Mouse (Mus musculus) MEL (cell line): ENCODE data around the gene Ddah1. TPM values are rescaled to one million over a fixed set of nuclear protein-coding genes. Genes with fewer than 3 reads are reported as not detected.

ENCODE experiments used
- DNase-seq: peaks from one replicate; pipeline ENCODE4 v3.0.0; 2011; ENCODE audit warnings: low read depth, low spot score
- H3K27ac ChIP-seq: 2 replicates; pipeline ENCODE4 v1.5.1; 2012; ENCODE audit warnings: low read depth, mild to moderate bottlenecking, control low read depth, low read length, moderate library complexity; ENCODE audit not compliant: control insufficient read depth
- H3K27me3 ChIP-seq, 2 experiments: fragments of 150-350 bp in 1 of 2; sonication (generic) in 1 of 2; 2 replicates each; pipeline ENCODE4 v1.6.1; 2012; ENCODE audit warnings: low read length in 2 of 2, mild to moderate bottlenecking in 2 of 2, improper control_type of control experiment in 1 of 2, moderate library complexity in 1 of 2; ENCODE audit not compliant: insufficient read depth in 2 of 2, control insufficient read depth in 1 of 2
- H3K36me3 ChIP-seq, 2 experiments: 2 replicates each; pipeline ENCODE4 v1.6.1; 2012 to 2014; ENCODE audit warnings: low read length in 2 of 2, improper control_type of control experiment in 1 of 2, inconsistent platforms in 1 of 2, mild to moderate bottlenecking in 1 of 2; ENCODE audit not compliant: insufficient read depth in 2 of 2, control insufficient read depth in 1 of 2
- H3K4me1 ChIP-seq, 2 experiments: fragments of 150-350 bp in 1 of 2; sonication (generic) in 1 of 2; 2 replicates each; pipeline ENCODE4 v1.6.1; 2012; ENCODE audit warnings: low read length in 2 of 2, improper control_type of control experiment in 1 of 2, mild to moderate bottlenecking in 1 of 2; ENCODE audit not compliant: insufficient read depth in 2 of 2, control insufficient read depth in 1 of 2
- H3K4me3 ChIP-seq, 2 experiments: fragments of 150-350 bp in 1 of 2; sonication (generic) in 1 of 2; 2 replicates each; pipeline ENCODE4 v1.5.1; 2012; ENCODE audit warnings: low read depth in 2 of 2, low read length in 2 of 2, mild to moderate bottlenecking in 2 of 2, moderate library complexity in 2 of 2, control low read depth in 1 of 2, improper control_type of control experiment in 1 of 2; ENCODE audit not compliant: control insufficient read depth in 1 of 2, insufficient read depth in 1 of 2
- H3K79me2 ChIP-seq: 2 replicates; pipeline ENCODE4 v1.6.1; 2012; ENCODE audit warnings: mild to moderate bottlenecking, low read length, moderate library complexity; ENCODE audit not compliant: control insufficient read depth, poor library complexity, insufficient read depth
- H3K9ac ChIP-seq: 2 replicates; pipeline ENCODE4 v1.6.1; 2012; ENCODE audit warnings: low read depth, mild to moderate bottlenecking, control low read depth, low read length, moderate library complexity; ENCODE audit not compliant: control insufficient read depth, poor library complexity, severe bottlenecking
- H3K9me3 ChIP-seq: fragments of 150-350 bp; sonication (generic); replicated peaks from 2 replicates; pipeline ENCODE4 v1.6.1; 2012; ENCODE audit warnings: mild to moderate bottlenecking, low read length, improper control_type of control experiment, moderate library complexity; ENCODE audit not compliant: insufficient read depth
- CHD1 ChIP-seq: IDR thresholded peaks from 2 replicates; pipeline ENCODE4 v1.6.1; 2012; ENCODE audit warnings: low read depth, mild to moderate bottlenecking, inconsistent platforms, low read length, improper control_type of control experiment
- CHD2 ChIP-seq: IDR thresholded peaks from 2 replicates; pipeline ENCODE4 v1.6.1; 2011; ENCODE audit warnings: low read length, improper control_type of control experiment
- CTCF ChIP-seq, 3 experiments: IDR thresholded peaks in 2 of 3; conservative IDR thresholded peaks in 1 of 3; 2 replicates each; pipeline ENCODE4 v1.5.1; 2011 to 2012; ENCODE audit warnings: low read length in 3 of 3, low read depth in 2 of 3, mild to moderate bottlenecking in 2 of 3, improper control_type of control experiment in 1 of 3, inconsistent platforms in 1 of 3, mixed read lengths in 1 of 3, moderate library complexity in 1 of 3; ENCODE audit not compliant: control insufficient read depth in 1 of 3, insufficient read depth in 1 of 3, poor library complexity in 1 of 3, severe bottlenecking in 1 of 3
- E2F4 ChIP-seq: IDR thresholded peaks from 2 replicates; pipeline ENCODE4 v1.6.1; 2011; ENCODE audit warnings: low read depth, low read length, improper control_type of control experiment, borderline replicate concordance
- ELF1 ChIP-seq: IDR thresholded peaks from 2 replicates; pipeline ENCODE4 v1.6.1; 2014; ENCODE audit warnings: low read depth, mild to moderate bottlenecking, inconsistent platforms, low read length, improper control_type of control experiment, moderate library complexity
- HCFC1 ChIP-seq: IDR thresholded peaks from 2 replicates; pipeline ENCODE4 v1.6.1; 2012; ENCODE audit warnings: low read depth, mild to moderate bottlenecking, inconsistent platforms, low read length, improper control_type of control experiment, moderate library complexity
- KAT2A ChIP-seq: conservative IDR thresholded peaks from 2 replicates; pipeline ENCODE4 v1.6.1; 2012; ENCODE audit warnings: low read depth, low read length, improper control_type of control experiment, inconsistent platforms
- MAX ChIP-seq: IDR thresholded peaks from 2 replicates; pipeline ENCODE4 v1.6.1; 2011; ENCODE audit warnings: low read length, improper control_type of control experiment
- MAZ ChIP-seq: IDR thresholded peaks from 2 replicates; pipeline ENCODE4 v1.6.1; 2012; ENCODE audit warnings: low read depth, mild to moderate bottlenecking, inconsistent platforms, low read length, improper control_type of control experiment
- MEF2A ChIP-seq: IDR thresholded peaks from 2 replicates; pipeline ENCODE4 v1.6.1; 2014; ENCODE audit warnings: low read depth, mild to moderate bottlenecking, inconsistent platforms, low read length, improper control_type of control experiment; ENCODE audit not compliant: poor library complexity, insufficient replicate concordance, severe bottlenecking; ENCODE audit errors: extremely low read depth
- MXI1 ChIP-seq: IDR thresholded peaks from 2 replicates; pipeline ENCODE4 v1.6.1; 2011; ENCODE audit warnings: mild to moderate bottlenecking, low read depth, low read length, improper control_type of control experiment
- MYB ChIP-seq: IDR thresholded peaks from 2 replicates; pipeline ENCODE4 v1.6.1; 2011; ENCODE audit warnings: mild to moderate bottlenecking, low read depth, low read length, improper control_type of control experiment
- NELFE ChIP-seq: IDR thresholded peaks from 2 replicates; pipeline ENCODE4 v1.6.1; 2011; ENCODE audit warnings: low read depth, low read length, improper control_type of control experiment
- POLR2AphosphoS2 ChIP-seq: IDR thresholded peaks from 2 replicates; pipeline ENCODE4 v1.6.1; 2011; ENCODE audit warnings: low read length, improper control_type of control experiment
- SIN3A ChIP-seq: IDR thresholded peaks from 2 replicates; pipeline ENCODE4 v1.6.1; 2012; ENCODE audit warnings: low read length, improper control_type of control experiment, inconsistent platforms
- SMC3 ChIP-seq: IDR thresholded peaks from 2 replicates; pipeline ENCODE4 v1.6.1; 2011; ENCODE audit warnings: low read depth, low read length, improper control_type of control experiment
- TBP ChIP-seq: IDR thresholded peaks from 2 replicates; pipeline ENCODE4 v1.8.0; 2011; ENCODE audit warnings: low read depth, low read length, improper control_type of control experiment
- TCF12 ChIP-seq: IDR thresholded peaks from 2 replicates; pipeline ENCODE4 v1.6.1; 2014; ENCODE audit warnings: low read depth, mild to moderate bottlenecking, inconsistent platforms, low read length, improper control_type of control experiment, moderate library complexity
- USF1 ChIP-seq: IDR thresholded peaks from 2 replicates; pipeline ENCODE4 v1.6.1; 2014; ENCODE audit warnings: low read depth, mild to moderate bottlenecking, inconsistent platforms, low read length, improper control_type of control experiment, moderate library complexity
- USF2 ChIP-seq, 2 experiments: IDR thresholded peaks; 2 replicates each; pipeline ENCODE4 v1.6.1; 2011 to 2012; ENCODE audit warnings: improper control_type of control experiment in 2 of 2, low read length in 2 of 2, borderline replicate concordance in 1 of 2, inconsistent platforms in 1 of 2, low read depth in 1 of 2, mild to moderate bottlenecking in 1 of 2; ENCODE audit not compliant: insufficient read depth in 1 of 2
- ZC3H11A ChIP-seq: IDR thresholded peaks from 2 replicates; pipeline ENCODE4 v1.6.1; 2012; ENCODE audit warnings: low read depth, mild to moderate bottlenecking, inconsistent platforms, low read length, improper control_type of control experiment
- ZKSCAN1 ChIP-seq: IDR thresholded peaks from 2 replicates; pipeline ENCODE4 v1.6.1; 2012; ENCODE audit warnings: low read depth, mild to moderate bottlenecking, inconsistent platforms, low read length, improper control_type of control experiment, moderate library complexity
- polyA plus RNA-seq, 2 experiments: library from polyadenylated mRNA; stranded (reverse) in 1 of 2; unstranded in 1 of 2; fragments of >175 nt in 1 of 2; fragments of >200 nt in 1 of 2; gene quantifications; 2 replicates each; pipeline versions ENCODE4 v1.2.1 to v1.2.4; 2012; ENCODE audit warnings: low replicate concordance in 2 of 2, low read depth in 1 of 2; ENCODE audit not compliant: insufficient read length in 2 of 2, insufficient read depth in 1 of 2, missing spikeins in 1 of 2
- total RNA-seq: library from RNA; depleted of rRNA; stranded (reverse); fragments of 300-350 nt; gene quantifications from 2 replicates; pipeline ENCODE4 v1.2.3, GENCODE M21; 2012

Gene Ddah1
- total and polyA plus RNA-seq, 3 experiments = not detected

GRCm38 (mm10) chr3:145768439-145768838 lies 10.0 kb downstream of the Ddah1 start:
- no peaks in the 10 kb centered on the region for H3K27me3 ChIP-seq
- H3K36me3 ChIP-seq = no peaks in the 10 kb centered on the region
- no peak overlapping the region for H3K27ac ChIP-seq
- H3K4me1 ChIP-seq = no peaks in the 10 kb centered on the region
- H3K9me3 ChIP-seq = no peaks in the 10 kb centered on the region
- DNase-seq = no peak
- TF ChIP-seq ELF1 (no peak), USF2 (IDR thresholded peaks at IDR 0.05; ENCODE audit: borderline replicate concordance in 1 of 2, insufficient read depth in 1 of 2, low read depth in 1 of 2, low read length in 2 of 2) (no peak), USF1 (no peak), CTCF (IDR thresholded peaks at IDR 0.05 in 2 of 3, conservative IDR thresholded peaks at IDR 0.05 in 1 of 3; ENCODE audit: control insufficient read depth in 1 of 3, insufficient read depth in 1 of 3, low read depth in 2 of 3, low read length in 3 of 3, poor library complexity in 1 of 3, severe bottlenecking in 1 of 3) (no peak), KAT2A (no peak), ZKSCAN1 (no peak), MYB (no peak), SIN3A (no peak), POLR2AphosphoS2 (no peak)
- TF ChIP-seq, all 39 proteins: peak for 0
- H3K4me3 ChIP-seq = no peak overlapping the region
- H3K79me2 ChIP-seq = no peaks in the 10 kb centered on the region
- no peak overlapping the region for H3K9ac ChIP-seq

GRCm38 (mm10) chr3:145773384-145773783 lies 14.9 kb downstream of the Ddah1 start:
- Histone ChIP-seq H3K27ac (no peak overlapping the region), H3K4me1 (no peaks in the 10 kb centered on the region)

More at GRCm38 (mm10) chr3:145773384-145773783, 14.9 kb downstream of the Ddah1 start:
- H3K79me2 ChIP-seq = no peaks in the 10 kb centered on the region
- no peak for TF ChIP-seq CHD2
- no peak for TF ChIP-seq MAZ
- TF ChIP-seq SIN3A = no peak
- TF ChIP-seq CHD1 = no peak
- no peak for TF ChIP-seq POLR2AphosphoS2
- no peak for TF ChIP-seq HCFC1
- TF ChIP-seq SMC3 = no peak
- no peak for TF ChIP-seq ZC3H11A
- TF ChIP-seq CTCF (IDR thresholded peaks at IDR 0.05 in 2 of 3, conservative IDR thresholded peaks at IDR 0.05 in 1 of 3; ENCODE audit: control insufficient read depth in 1 of 3, insufficient read depth in 1 of 3, low read depth in 2 of 3, low read length in 3 of 3, poor library complexity in 1 of 3, severe bottlenecking in 1 of 3) = no peak
- TF ChIP-seq TBP = no peak
- no peak for TF ChIP-seq TCF12
- TF ChIP-seq MXI1 = no peak
- no peak for TF ChIP-seq MEF2A
- no peak for TF ChIP-seq USF2 (IDR thresholded peaks at IDR 0.05; ENCODE audit: borderline replicate concordance in 1 of 2, insufficient read depth in 1 of 2, low read depth in 1 of 2, low read length in 2 of 2)
- no peak for TF ChIP-seq USF1
- TF ChIP-seq E2F4 = no peak
- no peak for TF ChIP-seq NELFE
- no peak for TF ChIP-seq MAX
- H3K4me3 ChIP-seq = no peak overlapping the region
- no peaks in the 10 kb centered on the region for H3K9me3 ChIP-seq
- no peak for DNase-seq
- H3K9ac ChIP-seq = no peak overlapping the region
- no peaks in the 10 kb centered on the region for H3K27me3 ChIP-seq
- H3K36me3 ChIP-seq = no peaks in the 10 kb centered on the region
